Mouse (Mus musculus): Measurements from ENCODE around the gene Prr22.
A peak's percentile ranks its signal among the peaks of the same experiment; 100 is the strongest.

The Prr22 gene

GRCm38 (mm10) chr17:56805784-56806183 lies 35.7 kb downstream of the Prr22 start:
- DNase-seq (ENCODE audit: low spot score in 2 of 2) = no peak

GRCm38 (mm10) chr17:56808518-56808917 lies 38.5 kb downstream of the Prr22 start:
- peak; percentile 71 to 75 for DNase-seq (ENCODE audit: low spot score in 2 of 2)

- DNase-seq (ENCODE audit: low spot score in 2 of 2) = peak; percentile 79 to 90
These were observed 40.2 kb downstream of the Prr22 start for GRCm38 (mm10) chr17:56810245-56810644.

GRCm38 (mm10) chr17:56814316-56815056 lies 44.4 kb downstream of the Prr22 start:
- DNase-seq (ENCODE audit: low spot score in 2 of 2) = peak; percentile 73 to 87

- DNase-seq (ENCODE audit: low spot score in 2 of 2) = no peak
These were observed 45.0 kb downstream of the Prr22 start for GRCm38 (mm10) chr17:56815057-56815345.

GRCm38 (mm10) chr17:56818067-56818636 lies 48.1 kb downstream of the Prr22 start:
- peak; percentile 36 to 59 for DNase-seq (ENCODE audit: low spot score in 2 of 2)

- DNase-seq (ENCODE audit: low spot score in 2 of 2) = peak in 1 of 2 experiments; percentile 57
These were observed 49.0 kb downstream of the Prr22 start for GRCm38 (mm10) chr17:56819032-56819545.

- DNase-seq (ENCODE audit: low spot score in 2 of 2) = peak; percentile 67 to 71
These were observed 49.7 kb downstream of the Prr22 start for GRCm38 (mm10) chr17:56819694-56820111.

All from urinary bladder, postnatal 36 days (tissue).